Mouse (Mus musculus) activated CD4-positive, CD25-positive, alpha-beta regulatory T cell, adult 9 weeks (primary cell): ENCODE measurements around the gene Frat2. TPM values are rescaled to one million over a fixed set of nuclear protein-coding genes. Genes with fewer than 3 reads are reported as not detected.

Experiments
- polyA plus RNA-seq: library from polyadenylated mRNA; unstranded; fragments of 100-300 nt; shearing (Covaris generic); gene quantifications from one replicate; pipeline ENCODE4 v1.2.1, GENCODE M21; 2017

Gene Frat2
- 0.54 TPM for polyA plus RNA-seq

GRCm38 (mm10) chr19:41847992-41848851 lies at the start of gene Frat2:
TSS of gene Frat2 (minus strand) at chr19:41848132.

GRCm38 (mm10) chr19:41895460-41896318 lies 47.8 kb upstream of the Frat2 start, which contains the start of gene Rrp12:
TSS of gene Rrp12 (minus strand) at chr19:41896173.

GRCm38 (mm10) chr19:41829381-41830105 lies 18.4 kb downstream of the Frat2 start, which contains the start of gene Frat1:
TSS of gene Frat1 (plus strand) at chr19:41829970.

GRCm38 (mm10) chr19:41801742-41802369 lies 46.1 kb downstream of the Frat2 start, which contains the start of gene Arhgap19:
TSS of gene Arhgap19 (minus strand) at chr19:41802047.

Other genes with a start within 250 kb of the Frat2 start
- 0.56 TPM for gene Slit1, start 104.5 kb downstream of the Frat2 start, polyA plus RNA-seq
- 4.4 TPM for gene Arhgap19, start 46.1 kb downstream of the Frat2 start, polyA plus RNA-seq
- 1.9 TPM for gene Frat1, start 18.2 kb downstream of the Frat2 start, polyA plus RNA-seq
- 19.2 TPM for gene Rrp12, start 48.0 kb upstream of the Frat2 start, polyA plus RNA-seq
- 189 TPM for gene Pgam1, start 63.8 kb upstream of the Frat2 start, polyA plus RNA-seq
- 85.4 TPM for gene Exosc1, start 85.3 kb upstream of the Frat2 start, polyA plus RNA-seq
- gene Zdhhc16, start 85.3 kb upstream of the Frat2 start, polyA plus RNA-seq = 65.9 TPM
- 79.9 TPM for gene Mms19, start 133.0 kb upstream of the Frat2 start, polyA plus RNA-seq
- gene Ubtd1, start 133.6 kb upstream of the Frat2 start, polyA plus RNA-seq = 5.3 TPM
- not detected for gene Ankrd2, start 187.9 kb upstream of the Frat2 start, polyA plus RNA-seq
- not detected for gene Hoga1, start 197.5 kb upstream of the Frat2 start, polyA plus RNA-seq
- not detected for gene 4933411K16Rik, start 204.1 kb upstream of the Frat2 start, polyA plus RNA-seq
- 0.79 TPM for gene Morn4, start 238.2 kb upstream of the Frat2 start, polyA plus RNA-seq
- 3.6 TPM for gene Pi4k2a, start 242.3 kb upstream of the Frat2 start, polyA plus RNA-seq